Mouse (Mus musculus) frontal cortex, postnatal 25 days (tissue): ENCODE results near the gene Bbs10.
A peak's percentile ranks its signal among the peaks of the same experiment; 100 is the strongest.

ENCODE experiments used
- DNase-seq, 2 experiments: peaks; one replicate each; pipeline ENCODE4 v3.0.0; 2022; ENCODE audit warnings: low spot score in 2 of 2

Bbs10 gene

GRCm38 (mm10) chr10:111298140-111299098 is at the start of gene Bbs10:
TSS of gene Bbs10 (plus strand) at chr10:111298679.
- DNase-seq = peak; percentile 85 to 92

GRCm38 (mm10) chr10:111250192-111250591 is 48.3 kb upstream of the Bbs10 start:
- no peak for DNase-seq

GRCm38 (mm10) chr10:111251666-111252065 is 46.8 kb upstream of the Bbs10 start:
- no peak for DNase-seq

GRCm38 (mm10) chr10:111255228-111255627 is 43.3 kb upstream of the Bbs10 start:
- DNase-seq = no peak

GRCm38 (mm10) chr10:111256156-111256555 is 42.3 kb upstream of the Bbs10 start:
- DNase-seq = no peak

GRCm38 (mm10) chr10:111257358-111257757 is 41.1 kb upstream of the Bbs10 start:
- no peak for DNase-seq

- no peak for DNase-seq
Measured at GRCm38 (mm10) chr10:111258256-111258655, 40.2 kb upstream of the Bbs10 start.

GRCm38 (mm10) chr10:111271687-111272086 is 26.8 kb upstream of the Bbs10 start:
- no peak for DNase-seq

- DNase-seq = no peak
Measured at GRCm38 (mm10) chr10:111272905-111273304, 25.6 kb upstream of the Bbs10 start.

GRCm38 (mm10) chr10:111273463-111274088 is 24.9 kb upstream of the Bbs10 start:
- DNase-seq = no peak

GRCm38 (mm10) chr10:111275822-111276221 is 22.7 kb upstream of the Bbs10 start:
- DNase-seq = no peak

GRCm38 (mm10) chr10:111297631-111298030 is 848 bp upstream of the Bbs10 start:
- DNase-seq = no peak

GRCm38 (mm10) chr10:111299591-111299990 is 1.1 kb downstream of the Bbs10 start:
- no peak for DNase-seq

- DNase-seq = no peak
Measured at GRCm38 (mm10) chr10:111301041-111301440, 2.6 kb downstream of the Bbs10 start.

GRCm38 (mm10) chr10:111302486-111302885 is 4.0 kb downstream of the Bbs10 start:
- no peak for DNase-seq

GRCm38 (mm10) chr10:111308850-111309501 is 10.5 kb downstream of the Bbs10 start:
- DNase-seq = no peak

- DNase-seq = no peak
Measured at GRCm38 (mm10) chr10:111313282-111313681, 14.8 kb downstream of the Bbs10 start.

- no peak for DNase-seq
Measured at GRCm38 (mm10) chr10:111314636-111315395, 16.3 kb downstream of the Bbs10 start.

- DNase-seq = no peak
Measured at GRCm38 (mm10) chr10:111315940-111316339, 17.5 kb downstream of the Bbs10 start.

GRCm38 (mm10) chr10:111318021-111318420 is 19.5 kb downstream of the Bbs10 start:
- no peak for DNase-seq

GRCm38 (mm10) chr10:111318805-111319500 is 20.5 kb downstream of the Bbs10 start:
- no peak for DNase-seq
